Mouse (Mus musculus): ENCODE measurements around the gene Gpm6a. TPM values are rescaled to one million over a fixed set of nuclear protein-coding genes. Genes with fewer than 3 reads are reported as not detected.

Gene Gpm6a
- polyA plus RNA-seq, 2 experiments: 0.65 to 2.8 TPM

DNA sequence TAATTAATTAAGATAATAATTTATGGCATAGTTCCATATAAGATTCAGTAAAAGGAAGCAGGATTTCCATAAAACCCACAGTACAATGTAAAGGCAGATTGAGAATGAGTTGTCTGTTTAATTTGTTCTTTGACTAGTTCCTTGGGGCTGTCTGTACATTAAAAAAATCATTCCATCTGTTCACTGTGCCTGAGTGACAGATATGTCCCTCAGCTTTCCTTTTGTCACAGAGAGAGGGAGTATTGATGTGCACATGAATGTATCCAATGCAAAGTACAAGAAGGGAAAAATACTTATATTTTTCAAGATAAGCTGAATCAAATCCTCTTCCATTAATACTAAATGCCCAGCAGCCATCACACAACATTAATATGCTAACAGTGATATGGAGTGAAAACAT, 147.6 kb downstream of the Gpm6a start:
- H3K9ac ChIP-seq (replicated peaks): no peak overlapping the region
- DNase-seq (ENCODE audit: low read depth in 3 of 3, low spot score in 3 of 3): no peak
- ATAC-seq (ENCODE audit: insufficient read depth): no peak
- H3K4me2 ChIP-seq (ENCODE audit: low read depth): no peak overlapping the region
- no peaks in the 10 kb centered on the region for H3K9me3 ChIP-seq (ENCODE audit: control insufficient read depth, low read length)
- H3K4me1 ChIP-seq (replicated peaks; ENCODE audit: control insufficient read depth in 2 of 2, insufficient read depth in 2 of 2, low read length in 1 of 2): no peaks in the 10 kb centered on the region
- H3K27ac ChIP-seq: no peak overlapping the region
- H3K4me3 ChIP-seq (ENCODE audit: insufficient read depth in 1 of 2, low read depth in 2 of 2, low read length in 2 of 2): no peak overlapping the region
- no peaks in the 10 kb centered on the region for H3K36me3 ChIP-seq (replicated peaks; ENCODE audit: control insufficient read depth, insufficient read depth, low read depth)
- TF ChIP-seq EP300 (IDR thresholded peaks at IDR 0.05; ENCODE audit: low read depth) (no peak), CTCF (IDR thresholded peaks at IDR 0.05; ENCODE audit: low read depth) (no peak)
- no peaks in the 10 kb centered on the region for H3K27me3 ChIP-seq (ENCODE audit: control insufficient read depth, insufficient read depth, low read length)

DNA sequence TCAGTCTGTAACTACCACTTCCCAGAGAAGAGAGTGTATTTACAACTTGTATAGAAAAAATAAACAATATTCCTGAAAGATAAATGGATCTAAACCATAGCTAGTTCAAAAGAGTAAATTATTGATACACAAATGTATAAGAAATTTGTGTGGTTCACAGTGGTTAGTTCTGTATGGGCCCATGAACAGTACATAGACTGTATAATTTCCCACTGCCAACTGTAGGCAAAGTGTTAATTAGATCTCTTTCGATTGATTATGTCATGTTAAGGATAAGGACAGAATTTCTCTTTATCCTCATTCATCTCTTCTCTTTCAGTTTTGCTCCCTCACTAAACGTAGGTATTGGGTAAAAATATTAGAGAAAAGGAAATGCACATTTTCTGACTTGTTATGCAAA, 148.4 kb downstream of the Gpm6a start:
- WGBS (ENCODE audit: insufficient replicate concordance): 40% methylated on average over 2 of the region's 2 CpGs
- H3K9ac ChIP-seq (replicated peaks): no peak overlapping the region
- H3K4me1 ChIP-seq (replicated peaks; ENCODE audit: control insufficient read depth in 2 of 2, insufficient read depth in 2 of 2, low read length in 1 of 2): no peaks in the 10 kb centered on the region
- no peak overlapping the region for H3K27ac ChIP-seq
- H3K4me2 ChIP-seq (ENCODE audit: low read depth): no peak overlapping the region
- H3K9me3 ChIP-seq (ENCODE audit: control insufficient read depth, low read length): no peaks in the 10 kb centered on the region
- H3K36me3 ChIP-seq (replicated peaks; ENCODE audit: control insufficient read depth, insufficient read depth, low read depth): no peaks in the 10 kb centered on the region
- no peak overlapping the region for H3K4me3 ChIP-seq (ENCODE audit: insufficient read depth in 1 of 2, low read depth in 2 of 2, low read length in 2 of 2)
- DNase-seq (ENCODE audit: low read depth in 3 of 3, low spot score in 3 of 3) (no peak), ATAC-seq (ENCODE audit: insufficient read depth) (no peak)
- H3K27me3 ChIP-seq (ENCODE audit: control insufficient read depth, insufficient read depth, low read length): no peaks in the 10 kb centered on the region
- TF ChIP-seq EP300 (IDR thresholded peaks at IDR 0.05; ENCODE audit: low read depth): no peak
- no peak for TF ChIP-seq CTCF (IDR thresholded peaks at IDR 0.05; ENCODE audit: low read depth)

DNA sequence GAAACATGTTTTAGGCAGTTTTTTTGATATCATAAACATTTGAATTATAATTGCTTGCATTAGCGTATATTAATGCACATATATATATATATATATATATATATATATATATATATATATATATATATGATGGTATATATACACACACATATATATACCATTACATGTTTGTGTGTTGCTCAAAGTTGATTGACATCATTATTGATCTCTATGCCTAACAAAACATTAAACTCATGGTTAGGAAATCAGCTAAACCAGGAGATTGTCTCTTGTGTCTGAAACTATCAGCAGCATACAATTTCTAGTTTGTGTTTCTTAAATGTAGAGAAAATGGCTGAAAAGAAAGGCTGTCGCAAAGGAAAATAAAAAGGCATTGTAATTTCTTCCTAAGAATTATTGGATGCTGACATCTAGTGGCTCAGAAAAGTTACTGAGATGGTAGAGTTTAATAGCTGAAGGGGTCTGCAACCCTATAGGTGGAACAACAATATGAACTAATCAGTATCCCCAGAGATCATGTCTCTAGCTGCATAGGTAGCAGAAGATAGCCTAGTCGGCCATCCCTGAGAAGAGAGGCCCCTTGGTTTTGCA, 149.3 kb downstream of the Gpm6a start:
- Histone ChIP-seq H3K4me1 (replicated peaks; ENCODE audit: control insufficient read depth in 2 of 2, insufficient read depth in 2 of 2, low read length in 1 of 2) (no peaks in the 10 kb centered on the region), H3K9me3 (ENCODE audit: control insufficient read depth, low read length) (no peaks in the 10 kb centered on the region), H3K9ac (replicated peaks) (no peak overlapping the region), H3K4me2 (ENCODE audit: low read depth) (no peak overlapping the region), H3K27ac (no peak overlapping the region), H3K36me3 (replicated peaks; ENCODE audit: control insufficient read depth, insufficient read depth, low read depth) (no peaks in the 10 kb centered on the region), H3K27me3 (ENCODE audit: control insufficient read depth, insufficient read depth, low read length) (no peaks in the 10 kb centered on the region), H3K4me3 (ENCODE audit: insufficient read depth in 1 of 2, low read depth in 2 of 2, low read length in 2 of 2) (no peak overlapping the region)
- WGBS (ENCODE audit: insufficient replicate concordance): 39% methylated on average over 3 of the region's 3 CpGs
- ATAC-seq (ENCODE audit: insufficient read depth) (no peak), DNase-seq (ENCODE audit: low read depth in 3 of 3, low spot score in 3 of 3) (no peak)
- TF ChIP-seq EP300 (IDR thresholded peaks at IDR 0.05; ENCODE audit: low read depth) (no peak), CTCF (IDR thresholded peaks at IDR 0.05; ENCODE audit: low read depth) (no peak)

Other genes with a start within 250 kb of the Gpm6a start
- 0.01 and 0.02 TPM in 2 replicates for gene Wdr17, start 67.7 kb upstream of the Gpm6a start, polyA plus RNA-seq (2012; rRNA removed)
- 0.09 TPM in 1 of 2 replicates, not detected in the other for gene Wdr17, start 67.7 kb upstream of the Gpm6a start, polyA plus RNA-seq (2014; fragmentation: Nextera tagmentation; extraction: Ambion mirVana)